Mouse (Mus musculus) myocyte (in vitro differentiated cells): ENCODE data around the gene Olfr1396. TPM values are rescaled to one million over a fixed set of nuclear protein-coding genes. Genes with fewer than 3 reads are reported as not detected.

Experiments
- H3K27me3 ChIP-seq: one replicate; pipeline ENCODE4 v1.6.1; 2011; ENCODE audit not compliant: control insufficient read depth, insufficient read depth, insufficient read length
- H3K36me3 ChIP-seq: one replicate; pipeline ENCODE4 v1.6.1; 2011; ENCODE audit not compliant: control insufficient read depth, insufficient read depth
- H3K4me2 ChIP-seq: one replicate; pipeline ENCODE4 v1.6.1; 2011; ENCODE audit warnings: low read depth, control low read depth
- H3K4me3 ChIP-seq: one replicate; pipeline ENCODE4 v1.5.1; 2011; ENCODE audit warnings: mild to moderate bottlenecking, control low read depth, moderate library complexity
- H3K79me2 ChIP-seq: one replicate; pipeline ENCODE4 v1.6.1; 2011; ENCODE audit not compliant: control insufficient read depth, insufficient read depth
- H3ac ChIP-seq: one replicate; pipeline ENCODE4 v1.6.1; 2011; ENCODE audit not compliant: control insufficient read depth, insufficient read length
- CEBPB ChIP-seq: IDR thresholded peaks from 2 replicates; pipeline ENCODE4 v1.6.1; 2011; ENCODE audit warnings: mild to moderate bottlenecking, moderate library complexity; ENCODE audit not compliant: poor library complexity, insufficient read depth, severe bottlenecking
- E2F4 ChIP-seq: IDR thresholded peaks from one replicate; pipeline ENCODE4 v1.6.1; 2011; ENCODE audit warnings: mild to moderate bottlenecking, control low read depth, moderate library complexity; ENCODE audit not compliant: insufficient read depth
- MAX ChIP-seq: IDR thresholded peaks from one replicate; pipeline ENCODE4 v1.6.1; 2011; ENCODE audit warnings: low read depth, mild to moderate bottlenecking, control low read depth
- MYOD1 ChIP-seq, 3 experiments: IDR thresholded peaks; one replicate each; pipeline ENCODE4 v1.6.1; 2011; ENCODE audit warnings: control low read depth in 2 of 3, low read depth in 2 of 3, mild to moderate bottlenecking in 2 of 3, moderate library complexity in 1 of 3; ENCODE audit not compliant: insufficient read length in 2 of 3, control insufficient read depth in 1 of 3
- MYOG ChIP-seq, 3 experiments: IDR thresholded peaks; one replicate each; pipeline ENCODE4 v1.6.1; 2011; ENCODE audit warnings: control low read depth in 2 of 3, low read depth in 2 of 3, mild to moderate bottlenecking in 2 of 3; ENCODE audit not compliant: insufficient read length in 2 of 3, control insufficient read depth in 1 of 3, insufficient read depth in 1 of 3
- POLR2A ChIP-seq: IDR thresholded peaks from one replicate; pipeline ENCODE4 v1.6.1; 2011; ENCODE audit warnings: low read depth, mild to moderate bottlenecking, control low read depth, moderate library complexity; ENCODE audit not compliant: insufficient read length
- POLR2AphosphoS2 ChIP-seq: IDR thresholded peaks from one replicate; pipeline ENCODE4 v1.6.1; 2011; ENCODE audit warnings: low read depth, control low read depth; ENCODE audit not compliant: insufficient read length
- REST ChIP-seq: IDR thresholded peaks from one replicate; pipeline ENCODE4 v1.6.1; 2011; ENCODE audit warnings: mild to moderate bottlenecking, control low read depth, moderate library complexity; ENCODE audit not compliant: insufficient read depth, insufficient read length
- SRF ChIP-seq: IDR thresholded peaks from one replicate; pipeline ENCODE4 v1.6.1; 2011; ENCODE audit warnings: low read depth; ENCODE audit not compliant: control insufficient read depth, insufficient read length
- TCF12 ChIP-seq: IDR thresholded peaks from one replicate; pipeline ENCODE4 v1.6.1; 2011; ENCODE audit warnings: mild to moderate bottlenecking, control low read depth; ENCODE audit not compliant: poor library complexity, insufficient read depth, severe bottlenecking
- TCF3 ChIP-seq: IDR thresholded peaks from one replicate; pipeline ENCODE4 v1.6.1; 2011; ENCODE audit warnings: low read depth, control low read depth; ENCODE audit not compliant: insufficient read length
- USF1 ChIP-seq: IDR thresholded peaks from one replicate; pipeline ENCODE4 v1.6.1; 2011; ENCODE audit warnings: low read depth, mild to moderate bottlenecking, control low read depth, moderate library complexity
- polyA plus RNA-seq: library from polyadenylated mRNA; unstranded; fragments of >200 nt; fragmentation: generic; extraction: Trizol; gene quantifications from one replicate; pipeline ENCODE4 v1.2.1, GENCODE M21; 2012; ENCODE audit warnings: missing spikeins

The Olfr1396 gene
- polyA plus RNA-seq, 1 experiment, result not detected

DNA sequence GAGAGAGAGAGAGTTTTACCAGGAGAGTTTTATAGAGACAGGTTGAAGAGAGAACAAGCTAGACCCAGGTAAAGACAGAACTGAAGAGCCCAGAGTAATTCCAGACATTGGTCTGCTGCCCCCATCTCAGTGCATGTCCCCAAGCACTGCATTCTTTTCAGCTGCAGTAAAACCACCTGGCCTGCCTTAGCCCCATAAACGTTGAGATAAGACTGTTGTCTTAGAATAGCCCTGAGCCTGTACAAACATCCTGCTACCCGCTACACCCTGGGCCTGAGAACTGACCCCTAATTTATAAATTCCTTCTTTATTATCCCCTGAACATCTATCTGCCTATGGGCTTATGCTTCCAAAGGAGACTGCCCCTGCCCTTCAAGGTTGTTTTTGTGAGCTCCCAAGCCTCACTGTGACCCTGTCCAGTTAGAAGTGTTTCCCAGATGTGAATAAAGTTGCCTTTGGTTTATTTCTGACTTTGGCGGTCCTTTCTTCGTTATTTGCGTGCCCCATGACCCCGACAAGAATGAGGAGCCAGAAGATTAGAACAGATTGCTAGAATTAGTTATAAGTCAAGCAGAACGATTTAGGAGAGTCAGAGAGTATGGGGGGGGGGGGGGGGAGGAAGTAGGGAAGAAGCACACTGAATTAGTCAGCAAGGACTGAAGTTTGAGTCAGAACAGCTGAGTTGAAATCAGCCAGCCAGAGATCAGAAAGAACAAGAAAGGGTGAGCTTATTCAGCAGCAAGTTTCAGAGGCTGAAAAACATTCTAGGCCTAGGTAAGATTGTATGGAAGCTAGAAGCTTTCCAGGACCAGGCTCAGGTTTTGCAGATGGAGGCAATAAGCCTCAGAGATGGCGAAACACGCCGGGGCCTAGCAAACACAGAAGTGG, 6.8 kb downstream of the Olfr1396 start:
- no peaks in the 10 kb centered on the region for H3K36me3 ChIP-seq
- no peaks in the 10 kb centered on the region for H3K79me2 ChIP-seq
- no peak overlapping the region for H3K4me3 ChIP-seq
- H3K4me2 ChIP-seq, result no peak overlapping the region
- no peaks in the 10 kb centered on the region for H3K27me3 ChIP-seq
- TF ChIP-seq USF1 (no peak), TCF12 (no peak), MYOD1 (IDR thresholded peaks at IDR 0.05; ENCODE audit: control insufficient read depth in 1 of 3, insufficient read length in 2 of 3, low read depth in 2 of 3) (no peak), TCF3 (no peak), POLR2A (no peak), CEBPB (no peak), MYOG (IDR thresholded peaks at IDR 0.05; ENCODE audit: control insufficient read depth in 1 of 3, insufficient read depth in 1 of 3, insufficient read length in 2 of 3, low read depth in 2 of 3) (no peak), SRF (no peak), REST (no peak), MAX (no peak), POLR2AphosphoS2 (no peak), E2F4 (no peak)
- no peak overlapping the region for H3ac ChIP-seq

DNA sequence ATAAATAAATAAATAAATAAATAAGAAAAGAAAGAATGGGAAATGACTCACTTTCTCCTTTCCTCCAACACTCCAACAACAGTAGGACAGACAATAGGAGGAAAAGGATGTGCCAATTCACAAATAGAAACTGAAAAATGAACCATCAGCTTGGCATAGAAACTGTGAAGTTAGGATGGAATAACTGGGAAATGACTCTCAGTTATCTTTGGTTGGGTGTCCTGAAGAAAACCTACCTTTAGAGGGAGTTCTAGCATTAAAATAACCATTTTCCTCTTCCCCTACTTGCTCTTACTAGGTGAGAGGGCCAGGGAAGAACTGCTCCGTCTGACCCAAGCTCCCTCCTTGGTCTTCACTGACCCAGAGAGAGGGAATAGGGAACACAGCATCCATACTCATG, 8.9 kb downstream of the Olfr1396 start:
- Histone ChIP-seq H3K4me3 (no peak overlapping the region), H3K4me2 (no peak overlapping the region), H3K36me3 (no peaks in the 10 kb centered on the region), H3K27me3 (no peaks in the 10 kb centered on the region), H3ac (no peak overlapping the region), H3K79me2 (no peaks in the 10 kb centered on the region)
- TF ChIP-seq CEBPB, result no peak
- no peak for TF ChIP-seq REST
- no peak for TF ChIP-seq POLR2AphosphoS2
- no peak for TF ChIP-seq MAX
- TF ChIP-seq MYOD1 (IDR thresholded peaks at IDR 0.05; ENCODE audit: control insufficient read depth in 1 of 3, insufficient read length in 2 of 3, low read depth in 2 of 3), result no peak
- no peak for TF ChIP-seq MYOG (IDR thresholded peaks at IDR 0.05; ENCODE audit: control insufficient read depth in 1 of 3, insufficient read depth in 1 of 3, insufficient read length in 2 of 3, low read depth in 2 of 3)
- no peak for TF ChIP-seq TCF12
- no peak for TF ChIP-seq TCF3
- no peak for TF ChIP-seq POLR2A
- TF ChIP-seq E2F4, result no peak
- no peak for TF ChIP-seq USF1
- no peak for TF ChIP-seq SRF

DNA sequence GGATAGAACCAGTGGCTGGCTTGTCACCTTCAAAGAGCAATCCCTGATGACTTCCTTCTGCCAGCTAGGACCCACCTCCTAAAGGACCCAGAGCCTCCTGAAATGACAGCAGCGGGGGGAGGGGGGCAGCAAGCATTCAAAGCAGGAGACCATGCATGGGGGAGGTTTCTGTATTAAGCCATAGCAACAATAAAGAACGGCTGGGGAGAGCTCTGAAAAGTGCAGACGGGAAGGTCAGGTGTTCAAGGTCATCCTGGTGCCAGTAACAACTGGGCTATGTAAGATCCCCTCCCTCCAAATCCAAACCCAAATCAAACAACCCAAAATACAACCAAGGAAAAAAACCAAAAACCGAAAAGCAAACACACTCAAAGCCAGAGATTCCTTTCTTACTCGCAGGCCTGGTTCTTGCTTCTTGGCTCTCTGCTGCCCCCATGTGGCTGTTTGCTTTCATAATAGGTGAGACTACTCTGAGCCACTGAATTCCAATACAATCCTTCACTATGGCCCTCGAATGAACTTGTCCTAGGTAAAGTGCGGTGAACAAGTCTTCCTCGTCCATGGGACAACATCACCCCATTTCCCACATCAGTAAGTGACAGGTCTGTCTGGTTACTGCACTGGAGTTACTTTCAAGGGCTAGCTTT, 11.5 kb downstream of the Olfr1396 start:
- Histone ChIP-seq H3K27me3 (no peaks in the 10 kb centered on the region), H3ac (no peak overlapping the region), H3K4me2 (no peak overlapping the region), H3K4me3 (no peak overlapping the region), H3K36me3 (no peaks in the 10 kb centered on the region), H3K79me2 (no peaks in the 10 kb centered on the region)
- no peak for TF ChIP-seq MYOG (IDR thresholded peaks at IDR 0.05; ENCODE audit: control insufficient read depth in 1 of 3, insufficient read depth in 1 of 3, insufficient read length in 2 of 3, low read depth in 2 of 3)
- TF ChIP-seq CEBPB, result no peak

DNA sequence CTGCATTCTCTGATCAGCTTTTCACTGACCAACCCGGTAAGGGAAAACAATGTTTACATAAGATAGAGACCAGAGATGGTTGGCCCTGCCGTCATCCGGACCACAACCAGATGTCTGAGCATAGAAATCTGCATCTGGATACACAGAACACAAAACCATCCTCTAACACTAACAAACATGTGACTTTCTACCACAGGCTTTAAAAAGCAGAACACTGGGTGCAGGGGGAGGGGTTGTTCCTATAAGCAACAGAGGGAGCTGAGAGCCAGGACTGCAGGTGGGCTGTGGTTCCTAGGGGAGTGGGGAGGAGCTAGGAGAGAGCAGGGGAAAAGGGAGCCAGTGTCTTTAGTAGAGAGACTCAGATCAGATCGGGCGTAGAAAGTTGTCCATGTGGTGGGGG, 13.2 kb downstream of the Olfr1396 start:
- Histone ChIP-seq H3K79me2 (no peaks in the 10 kb centered on the region), H3K27me3 (no peaks in the 10 kb centered on the region), H3ac (no peak overlapping the region), H3K4me2 (no peak overlapping the region), H3K4me3 (no peak overlapping the region), H3K36me3 (no peaks in the 10 kb centered on the region)
- TF ChIP-seq TCF12, result no peak
- TF ChIP-seq MYOD1 (IDR thresholded peaks at IDR 0.05; ENCODE audit: control insufficient read depth in 1 of 3, insufficient read length in 2 of 3, low read depth in 2 of 3), result no peak
- TF ChIP-seq USF1, result no peak
- TF ChIP-seq POLR2AphosphoS2, result no peak
- TF ChIP-seq POLR2A, result no peak
- TF ChIP-seq TCF3, result no peak
- no peak for TF ChIP-seq E2F4
- TF ChIP-seq REST, result no peak

DNA sequence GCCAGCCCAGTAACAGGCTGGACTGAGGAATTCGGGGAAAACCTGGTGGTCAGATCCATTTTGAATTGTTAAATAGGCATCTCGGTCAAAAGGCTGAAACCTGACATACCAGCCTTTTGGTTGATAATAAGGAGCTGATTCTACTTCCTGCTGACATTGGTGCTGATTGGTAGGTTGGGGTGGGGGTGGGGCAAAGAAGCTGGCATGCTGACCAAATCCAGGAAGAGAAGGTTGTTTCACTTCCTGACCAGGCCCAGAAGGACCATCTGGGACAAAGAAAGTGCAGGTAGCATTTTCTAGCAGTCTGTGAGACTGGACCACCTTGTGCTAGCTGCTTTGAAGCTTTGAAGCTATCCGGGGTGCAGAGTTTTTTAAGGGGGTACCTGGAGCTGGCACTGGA, 14.3 kb downstream of the Olfr1396 start:
- no peaks in the 10 kb centered on the region for H3K27me3 ChIP-seq
- no peak overlapping the region for H3K4me2 ChIP-seq
- H3K4me3 ChIP-seq, result no peak overlapping the region
- H3ac ChIP-seq, result no peak overlapping the region
- H3K79me2 ChIP-seq, result no peaks in the 10 kb centered on the region
- TF ChIP-seq SRF (no peak), CEBPB (no peak), TCF3 (no peak), POLR2AphosphoS2 (no peak), USF1 (no peak), REST (no peak), MYOG (IDR thresholded peaks at IDR 0.05; ENCODE audit: control insufficient read depth in 1 of 3, insufficient read depth in 1 of 3, insufficient read length in 2 of 3, low read depth in 2 of 3) (no peak), MAX (no peak), POLR2A (no peak), E2F4 (no peak), TCF12 (no peak)
- H3K36me3 ChIP-seq, result no peaks in the 10 kb centered on the region
